Mouse (Mus musculus) embryonic fibroblast, embryonic 13.5 days (primary cell): ENCODE data around the gene Slc47a2. TPM values are rescaled to one million over a fixed set of nuclear protein-coding genes. Genes with fewer than 3 reads are reported as not detected.

Source experiments
- H3K27ac ChIP-seq: 2 replicates; pipeline ENCODE4 v1.5.1; 2012; ENCODE audit warnings: low read length, control low read depth, inconsistent platforms; ENCODE audit not compliant: insufficient read depth
- H3K4me1 ChIP-seq: 2 replicates; pipeline ENCODE4 v1.6.1; 2011; ENCODE audit warnings: low read length; ENCODE audit not compliant: control insufficient read depth, insufficient read depth
- H3K4me3 ChIP-seq: 2 replicates; pipeline ENCODE4 v1.5.1; 2011; ENCODE audit warnings: mild to moderate bottlenecking, control low read depth, low read length; ENCODE audit not compliant: insufficient read depth
- CTCF ChIP-seq: IDR thresholded peaks from 2 replicates; pipeline ENCODE4 v1.5.1; 2011; ENCODE audit warnings: mild to moderate bottlenecking, control low read depth, low read length, moderate library complexity, borderline replicate concordance; ENCODE audit not compliant: insufficient read depth
- POLR2A ChIP-seq: IDR thresholded peaks from 2 replicates; pipeline ENCODE4 v1.6.1; 2011; ENCODE audit warnings: low read depth, mild to moderate bottlenecking, control low read depth, low read length, moderate library complexity
- polyA plus RNA-seq: library from polyadenylated mRNA; stranded (reverse); fragments of >200 nt; gene quantifications from 2 replicates; pipeline ENCODE4 v1.2.4, GENCODE M21; 2011; ENCODE audit warnings: low read depth; ENCODE audit not compliant: missing spikeins, insufficient read length

The Slc47a2 gene
- polyA plus RNA-seq, 1 experiment: not detected

GRCm38 (mm10) chr11:61293251-61293650, 49.4 kb downstream of the Slc47a2 start:
- TF ChIP-seq CTCF (no peak), POLR2A (no peak)
- Histone ChIP-seq H3K4me1 (no peaks in the 10 kb centered on the region), H3K4me3 (no peak overlapping the region), H3K27ac (no peak overlapping the region)

DNA sequence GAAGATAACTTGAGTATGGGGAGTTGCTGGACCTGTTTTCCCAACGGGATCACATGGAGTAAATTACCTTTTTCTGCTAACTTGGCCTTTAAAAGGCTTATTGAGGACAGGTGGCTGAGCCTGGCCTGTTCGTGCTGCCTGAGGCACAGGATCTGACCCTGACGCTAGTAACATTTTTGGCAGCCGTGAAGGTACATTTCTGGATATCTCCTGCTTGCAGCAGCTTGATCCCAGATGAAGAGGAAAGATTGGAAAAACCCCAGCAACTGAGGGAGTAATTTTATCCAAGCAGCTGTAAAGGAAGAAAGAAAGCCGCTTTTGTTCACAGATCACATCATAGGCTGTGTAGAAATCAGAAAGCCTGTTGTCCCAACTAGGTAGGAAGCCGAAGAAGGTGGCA, 58.3 kb downstream of the Slc47a2 start:
- no peaks in the 10 kb centered on the region; the same call in 1 of the 2 replicates for H3K4me1 ChIP-seq
- no peak overlapping the region for H3K4me3 ChIP-seq
- TF ChIP-seq CTCF: no peak
- no peak for TF ChIP-seq POLR2A
- no peak overlapping the region for H3K27ac ChIP-seq

DNA sequence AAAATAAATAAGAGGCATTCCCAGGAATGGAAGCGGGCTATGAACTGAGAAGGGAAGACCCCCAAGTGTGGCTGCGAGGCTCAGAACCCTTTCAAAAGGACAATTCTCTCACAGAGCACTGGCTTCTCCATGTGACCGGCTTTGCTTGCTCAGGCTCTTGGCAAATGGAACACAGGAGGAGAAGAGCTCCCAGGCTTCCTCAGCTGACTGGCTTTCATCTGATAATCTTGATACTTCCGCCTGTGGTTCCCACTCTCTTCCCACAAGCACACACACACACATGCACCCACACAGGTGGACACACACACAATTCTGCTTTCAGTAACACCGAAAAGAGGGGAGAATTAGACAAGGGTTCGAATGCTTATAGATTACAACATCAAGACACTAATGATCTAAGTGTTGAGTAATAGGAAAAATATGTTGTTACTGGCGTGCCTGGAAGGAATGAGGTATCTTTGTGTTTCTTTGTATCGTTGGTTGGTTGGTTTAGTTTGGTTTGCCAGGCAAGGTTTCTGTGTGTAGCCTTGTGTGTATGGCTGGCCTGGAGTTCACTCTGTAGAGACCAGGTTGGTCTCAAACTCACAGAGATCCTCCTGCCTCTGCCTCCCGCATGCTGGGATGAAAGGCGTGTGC, 59.1 kb downstream of the Slc47a2 start:
- no peak overlapping the region for H3K4me3 ChIP-seq
- no peak overlapping the region for H3K27ac ChIP-seq
- peaks cover 2% of the 10 kb centered on the region; the same call in 1 of the 2 replicates for H3K4me1 ChIP-seq
- TF ChIP-seq POLR2A: no peak
- TF ChIP-seq CTCF: no peak

- Histone ChIP-seq H3K27ac (peak overlapping the region; percentile 66; the same call in 1 of the 2 replicates), H3K4me1 (peaks cover 13% of the 10 kb centered on the region), H3K4me3 (no peak overlapping the region)
- TF ChIP-seq CTCF (no peak), POLR2A (no peak)
Measured at GRCm38 (mm10) chr11:61278445-61279077, 64.1 kb downstream of the Slc47a2 start.

GRCm38 (mm10) chr11:61277937-61278336, 64.7 kb downstream of the Slc47a2 start:
- Histone ChIP-seq H3K4me1 (peaks cover 13% of the 10 kb centered on the region), H3K4me3 (no peak overlapping the region), H3K27ac (peak overlapping the region; percentile 66)
- TF ChIP-seq POLR2A (no peak), CTCF (no peak)

- peaks cover 13% of the 10 kb centered on the region for H3K4me1 ChIP-seq
- TF ChIP-seq POLR2A (no peak), CTCF (no peak)
- H3K4me3 ChIP-seq: no peak overlapping the region
- H3K27ac ChIP-seq: no peak overlapping the region
Measured at GRCm38 (mm10) chr11:61276482-61276881, 66.2 kb downstream of the Slc47a2 start.

DNA sequence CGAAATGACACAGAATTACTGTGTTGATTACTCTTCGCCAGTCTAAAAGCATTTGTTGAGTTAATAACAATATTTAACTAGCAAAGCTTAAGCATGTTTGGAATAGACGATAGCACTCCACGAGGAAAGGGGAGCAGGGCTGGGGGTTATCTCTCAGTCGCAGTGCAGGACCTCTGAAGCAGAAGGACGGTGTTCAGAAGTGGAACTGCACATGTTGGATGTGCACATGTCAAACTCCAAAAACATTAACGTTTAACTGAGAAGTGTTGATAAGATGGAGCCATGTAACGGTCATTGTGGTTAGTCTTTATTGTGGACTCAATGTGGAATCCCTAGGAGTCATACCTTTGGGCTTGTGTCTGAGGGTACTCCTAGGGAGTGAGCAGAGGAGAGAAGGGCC, 67.6 kb downstream of the Slc47a2 start:
- peaks cover 13% of the 10 kb centered on the region for H3K4me1 ChIP-seq
- TF ChIP-seq CTCF: no peak
- TF ChIP-seq POLR2A: no peak

GRCm38 (mm10) chr11:61274421-61274820, 68.2 kb downstream of the Slc47a2 start:
- Histone ChIP-seq H3K4me3 (no peak overlapping the region), H3K27ac (no peak overlapping the region), H3K4me1 (peaks cover 13% of the 10 kb centered on the region)
- TF ChIP-seq CTCF: no peak
- TF ChIP-seq POLR2A: no peak

More for the DNA sequence above, 67.6 kb downstream of the Slc47a2 start:
- Histone ChIP-seq H3K27ac (no peak overlapping the region), H3K4me3 (no peak overlapping the region)

- no peak for TF ChIP-seq POLR2A
- no peak for TF ChIP-seq CTCF
- peaks cover 13% of the 10 kb centered on the region for H3K4me1 ChIP-seq
Measured at GRCm38 (mm10) chr11:61273928-61274327, 68.7 kb downstream of the Slc47a2 start.

DNA sequence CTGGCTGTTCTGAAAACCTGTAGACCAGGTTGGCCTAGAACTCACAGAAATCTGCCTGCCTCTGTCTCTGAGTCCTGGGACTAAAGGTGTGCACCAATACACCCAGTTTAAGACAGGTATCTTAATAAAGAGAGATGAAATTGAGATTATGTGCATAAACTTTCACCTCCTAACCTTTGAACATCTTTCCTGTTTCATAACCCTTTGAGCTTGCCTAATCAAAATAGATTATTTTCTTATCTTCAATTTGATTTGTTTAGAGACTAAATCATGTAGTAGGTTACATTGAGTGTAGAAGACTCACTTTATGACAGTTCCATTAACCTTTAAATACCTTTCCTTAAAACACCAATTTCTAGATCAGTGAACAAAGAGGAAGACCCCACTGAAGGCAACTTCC, 71.0 kb downstream of the Slc47a2 start:
- H3K4me3 ChIP-seq: no peak overlapping the region
- H3K4me1 ChIP-seq: peaks cover 2% of the 10 kb centered on the region
- H3K27ac ChIP-seq: no peak overlapping the region
- TF ChIP-seq POLR2A (no peak), CTCF (no peak)

More at GRCm38 (mm10) chr11:61273928-61274327, 68.7 kb downstream of the Slc47a2 start:
- H3K27ac ChIP-seq: no peak overlapping the region
- H3K4me3 ChIP-seq: no peak overlapping the region
